Mouse (Mus musculus): ENCODE results near the gene Otop2.

- TF ChIP-seq CTCF (IDR thresholded peaks at IDR 0.05) (peak; percentile 60), EP300 (IDR thresholded peaks at IDR 0.05) (no peak)
Measured at GRCm38 (mm10) chr11:115359726-115360125, 52.8 kb downstream of the Otop2 start.

Measured in lung, postnatal 0 days (tissue).